Mouse (Mus musculus) G1E (cell line): Measurements from ENCODE around the gene Glipr1l3.
"Not testable (repeated sequence)": the region's sequence is repeated elsewhere in the genome, so short reads cannot be mapped to it uniquely, and the experiment has no call there.

ENCODE experiments used
- CTCF ChIP-seq: IDR thresholded peaks from 2 replicates; pipeline ENCODE4 v1.5.1; 2012; ENCODE audit warnings: low read depth, low read length, inconsistent platforms, mixed read lengths
- GATA1 ChIP-seq: IDR thresholded peaks from 2 replicates; pipeline ENCODE4 v1.6.1; 2012; ENCODE audit warnings: borderline replicate concordance, low read length, inconsistent platforms, mixed read lengths
- GATA2 ChIP-seq: IDR thresholded peaks from 2 replicates; pipeline ENCODE4 v1.6.1; 2012; ENCODE audit warnings: low read depth, low read length, inconsistent platforms, borderline replicate concordance
- TAL1 ChIP-seq: conservative IDR thresholded peaks from 2 replicates; pipeline ENCODE4 v1.6.1; 2012; ENCODE audit warnings: low read depth, low read length, inconsistent platforms, mixed read lengths

DNA sequence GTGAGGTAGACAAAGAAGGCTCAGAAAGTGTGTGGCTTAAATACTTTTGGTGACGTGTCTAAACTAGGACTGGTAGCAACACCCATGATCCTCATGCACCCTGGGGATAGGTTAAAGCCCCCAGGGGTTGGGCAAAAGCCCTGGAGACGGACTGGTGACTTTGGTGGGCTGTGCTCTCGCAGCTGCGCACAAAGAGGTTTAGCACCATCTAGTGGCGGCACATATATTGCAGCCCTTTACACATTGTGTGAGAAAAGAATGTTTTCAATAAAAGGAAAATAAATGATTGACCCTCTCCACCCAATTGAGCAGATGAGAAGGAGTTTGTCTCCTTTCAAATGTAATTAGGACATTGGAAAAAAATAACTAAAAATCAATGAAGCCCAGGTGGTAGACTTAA, 54.3 kb downstream of the Glipr1l3 start:
- TF ChIP-seq GATA2, GATA1, TAL1: not testable (repeated sequence)
- TF ChIP-seq CTCF, result peak; percentile 18; the same call in 1 of the 2 replicates
